Mouse (Mus musculus) granulocyte monocyte progenitor cell, adult 5-6 weeks (primary cell): ENCODE measurements around the gene Parg. TPM values are rescaled to one million over a fixed set of nuclear protein-coding genes. Genes with fewer than 3 reads are reported as not detected.
A peak's percentile ranks its signal among the peaks of the same experiment; 100 is the strongest.
"Not testable (repeated sequence)": the region's sequence is repeated elsewhere in the genome, so short reads cannot be mapped to it uniquely, and the experiment has no call there.

Experiments used
- ATAC-seq: replicated peaks from 2 replicates; pipeline ENCODE4 v1.8.0; 2016; ENCODE audit warnings: mild to moderate bottlenecking, moderate TSS enrichment, inconsistent platforms; ENCODE audit not compliant: poor library complexity, severe bottlenecking
- total RNA-seq, 2 experiments: library from RNA; stranded (forward) in 1 of 2; stranded (reverse) in 1 of 2; fragments of 200-712, 200-1000 nt in 1 of 2; fragments of >200 nt in 1 of 2; fragmentation: Nextera tagmentation in 1 of 2; gene quantifications; 2 replicates each; pipeline ENCODE4 v1.2.3; 2014 to 2017

The Parg gene
- total RNA-seq, 2 experiments from 2014 or later = 27.6 to 145 TPM

DNA sequence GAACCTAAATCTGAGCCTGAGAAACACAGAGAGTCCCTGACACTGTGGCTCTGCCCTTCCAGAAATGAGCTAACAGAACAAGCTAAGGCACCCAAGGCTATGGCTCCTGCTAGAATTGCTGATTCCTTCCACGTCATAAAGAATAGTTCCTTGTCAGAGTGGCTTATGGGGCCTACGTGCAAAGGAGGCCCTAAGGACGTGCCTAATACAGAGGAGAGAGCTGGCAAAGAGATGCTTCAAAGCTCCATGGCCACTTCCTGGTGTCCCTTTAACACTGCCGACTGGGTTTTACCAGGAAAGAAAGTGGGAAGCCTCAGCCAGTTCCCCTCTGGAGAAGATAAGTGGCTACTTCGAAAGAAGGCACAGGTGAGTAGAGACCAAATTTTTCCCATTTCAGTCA, 25.2 kb upstream of the Parg start:
- ATAC-seq = not testable (repeated sequence)

DNA sequence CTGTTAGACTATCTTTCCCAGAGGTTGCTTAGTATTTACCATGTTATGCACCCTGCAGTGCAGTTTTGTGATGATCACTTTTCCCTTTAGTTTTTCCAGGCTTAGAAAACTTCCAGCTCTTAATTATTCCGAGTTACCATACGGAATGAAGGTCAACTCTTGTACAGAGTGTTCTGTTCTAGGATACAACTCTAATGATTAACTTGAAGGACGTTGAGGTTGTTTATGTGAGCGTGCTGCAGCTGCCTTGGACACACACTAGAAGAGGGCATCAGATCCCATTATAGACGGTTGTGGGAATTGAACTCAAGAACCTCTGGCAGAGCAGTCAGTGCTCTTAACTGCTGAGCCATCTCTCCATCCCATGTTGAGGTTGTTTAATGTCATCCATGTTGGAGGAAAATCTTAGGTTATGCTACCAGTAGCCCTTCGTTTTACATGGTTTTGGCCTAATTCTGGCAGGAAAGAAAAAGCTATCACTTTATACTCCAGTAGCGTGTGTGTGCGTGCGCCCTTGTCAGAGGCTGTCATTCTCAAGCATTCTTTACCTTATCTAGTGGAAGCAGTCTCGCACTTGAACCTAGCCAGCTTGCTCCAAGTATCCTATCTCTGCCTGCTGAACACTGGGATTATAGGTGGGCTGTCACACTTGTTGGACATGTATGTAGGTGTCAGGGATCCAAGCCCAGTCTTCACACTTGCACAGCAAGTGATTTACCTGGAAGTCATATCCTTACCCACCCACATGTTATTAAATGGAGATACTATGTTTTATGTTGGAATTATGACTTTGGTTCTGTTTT, 22.2 kb upstream of the Parg start:
- ATAC-seq = no peak

DNA sequence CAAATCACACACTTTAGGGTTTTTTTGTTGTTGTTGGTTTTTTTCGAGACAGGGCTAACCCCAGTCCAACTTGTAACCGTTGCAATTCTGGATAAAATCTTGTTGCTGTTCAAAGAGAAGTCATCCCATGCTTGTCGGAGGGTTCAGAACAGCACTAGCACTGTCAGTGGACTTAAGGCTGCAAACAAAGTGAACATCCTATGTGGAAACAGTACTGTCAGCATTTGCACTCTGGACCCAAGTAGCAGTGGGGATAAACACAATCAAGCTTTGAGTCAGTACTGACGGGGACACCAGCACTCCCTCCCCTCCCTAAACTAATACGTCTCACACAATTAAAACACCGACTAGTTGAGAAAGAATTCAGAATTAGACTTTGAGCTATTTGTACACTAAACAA, 20.9 kb upstream of the Parg start:
- no peak for ATAC-seq

DNA sequence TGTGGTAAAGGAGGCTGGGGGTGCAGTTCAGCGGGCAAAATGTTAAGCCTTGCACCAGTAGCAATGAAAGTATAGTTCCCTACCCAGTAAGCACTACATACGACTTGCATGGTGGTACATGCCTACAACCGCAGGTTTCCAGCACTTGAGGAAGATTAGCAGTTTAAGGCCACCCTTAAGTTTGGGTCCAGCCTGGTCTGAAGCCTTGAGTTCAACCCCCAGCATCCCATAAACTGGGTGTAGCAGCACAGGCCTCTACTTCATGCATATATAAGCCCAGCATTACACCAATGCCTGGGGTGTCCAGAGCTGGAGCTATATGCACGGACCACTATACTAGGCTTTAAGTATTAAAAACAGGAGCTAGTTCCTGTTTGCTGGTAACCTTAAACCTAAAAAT, 17.9 kb upstream of the Parg start:
- no peak for ATAC-seq

DNA sequence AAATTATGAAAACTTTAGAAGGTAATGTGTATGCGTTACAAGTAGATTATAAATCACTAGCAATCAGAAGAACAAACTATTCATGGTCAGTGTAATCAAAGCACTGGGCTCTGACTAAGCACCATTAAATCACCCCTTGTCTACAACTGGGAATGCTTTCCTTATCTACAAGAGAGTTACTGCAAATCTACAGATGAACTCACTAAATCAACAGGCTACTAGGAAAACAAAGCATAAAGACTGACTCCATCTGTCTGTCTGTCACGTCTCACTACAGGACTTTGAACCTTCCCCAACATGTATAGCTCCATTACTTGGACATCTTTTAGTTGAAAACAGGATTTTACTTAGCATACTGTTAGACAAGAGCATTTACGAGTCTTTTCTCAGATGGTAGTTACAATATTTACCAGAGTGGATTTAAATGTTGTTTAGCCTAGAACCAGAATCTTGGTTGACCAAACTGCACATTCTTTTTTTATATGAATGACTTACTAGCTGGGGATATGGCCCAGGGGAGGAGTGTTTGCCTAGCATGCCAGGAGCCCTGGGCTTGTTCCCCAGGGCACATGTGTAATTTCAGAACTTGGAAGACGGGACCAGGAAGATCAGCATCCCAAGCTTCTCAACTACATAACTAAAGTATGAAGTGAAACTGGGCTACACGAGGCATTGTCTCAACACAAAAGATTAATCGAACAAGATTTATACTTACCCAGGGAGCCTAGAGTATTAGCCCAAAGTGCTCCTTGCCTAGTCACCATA, 10.9 kb upstream of the Parg start:
- no peak for ATAC-seq

DNA sequence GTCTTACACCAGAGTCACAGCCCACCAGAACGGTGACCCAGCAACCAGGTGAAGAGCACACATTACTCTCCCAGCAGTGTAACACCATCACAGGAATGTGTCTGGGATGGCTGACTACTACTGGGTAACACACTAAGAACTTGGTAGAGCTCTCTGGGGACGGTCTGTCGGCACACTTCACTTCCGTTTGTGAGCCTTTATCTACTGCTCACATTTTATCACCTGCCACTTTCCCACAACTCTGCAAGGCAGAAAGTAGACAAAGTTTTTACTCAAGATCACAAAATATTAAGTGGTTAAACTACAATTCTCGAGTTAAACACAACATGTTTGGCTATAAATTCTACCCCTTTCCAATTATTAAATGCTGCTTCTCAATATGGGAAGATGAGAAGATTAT, 9.8 kb upstream of the Parg start:
- no peak for ATAC-seq

DNA sequence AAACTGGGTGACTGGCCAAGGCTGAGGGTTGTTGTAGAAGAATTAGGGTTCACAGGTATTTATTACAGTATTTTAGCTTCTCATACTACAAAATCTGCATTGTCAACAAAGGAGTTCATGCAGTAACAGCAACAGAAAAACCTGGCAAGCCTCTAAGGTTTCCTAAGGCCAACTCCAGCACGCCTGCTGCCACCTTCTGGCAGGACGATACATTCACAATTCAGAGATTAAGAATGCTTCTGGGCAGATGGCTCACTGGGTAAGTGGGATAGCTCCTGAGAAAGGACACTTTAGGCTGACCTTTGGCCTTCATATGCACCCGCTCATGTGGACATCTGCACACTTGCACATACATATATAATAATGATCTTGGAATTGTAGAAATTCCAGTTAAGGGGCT, 9.3 kb upstream of the Parg start:
- ATAC-seq = peak; percentile 78

DNA sequence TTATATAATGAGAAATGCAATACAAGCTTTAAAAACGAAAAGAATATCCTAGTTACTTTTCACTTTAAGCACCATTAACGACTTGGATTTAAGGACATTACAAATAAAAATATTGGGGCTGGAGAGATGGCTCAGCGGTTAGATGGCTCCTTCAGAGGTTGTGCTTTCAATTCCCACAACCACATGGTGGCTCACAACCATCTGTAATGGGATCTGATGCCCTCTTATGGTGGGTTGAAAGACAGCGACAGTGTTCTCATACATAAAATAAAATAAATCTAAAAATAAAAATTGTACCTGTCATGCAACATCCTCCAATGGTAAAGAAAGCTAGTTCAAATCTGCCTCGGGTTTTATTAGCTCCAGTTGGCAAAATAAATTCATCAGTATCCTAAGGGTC, 8.2 kb upstream of the Parg start:
- ATAC-seq = not testable (repeated sequence)

DNA sequence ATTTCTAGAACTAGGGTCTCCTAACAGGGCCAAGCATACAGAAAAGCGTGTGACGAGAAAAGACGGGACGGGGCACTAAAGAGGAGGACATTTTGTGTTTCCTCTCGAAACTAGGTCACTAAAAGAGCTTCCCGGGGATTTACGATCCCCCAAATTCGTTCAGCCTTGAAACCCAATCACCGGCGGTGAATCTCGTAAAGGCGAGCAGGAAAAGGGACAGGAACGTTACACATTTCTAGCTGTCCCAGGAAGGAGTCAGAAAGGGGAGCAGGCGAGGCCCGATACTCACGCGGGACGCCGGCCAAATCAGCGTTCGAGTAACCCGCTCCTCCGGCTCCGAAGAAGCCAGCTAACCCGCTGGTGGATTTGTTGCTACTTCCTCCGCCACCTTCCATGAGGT, 395 bp upstream of the Parg start:
- peak; percentile 34 for ATAC-seq

DNA sequence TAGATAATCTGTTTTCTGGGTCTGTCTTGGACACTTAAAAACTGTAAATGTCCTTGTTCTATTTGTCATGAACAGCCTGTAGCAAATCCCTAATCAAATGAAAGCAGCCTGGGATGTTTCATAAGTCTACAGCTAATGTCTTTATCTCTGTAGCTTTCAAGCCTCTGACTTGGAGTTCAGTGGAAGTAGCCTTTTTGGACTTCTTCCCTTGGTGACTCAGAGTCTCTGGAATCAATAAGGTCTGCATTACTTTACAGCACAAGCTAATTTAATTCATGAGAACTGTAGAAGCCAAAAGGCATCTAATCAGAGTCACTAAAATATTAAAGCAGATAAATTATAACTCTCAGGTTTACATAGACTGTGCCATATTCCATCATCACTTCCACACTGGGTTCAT, 24.9 kb downstream of the Parg start:
- ATAC-seq = no peak

DNA sequence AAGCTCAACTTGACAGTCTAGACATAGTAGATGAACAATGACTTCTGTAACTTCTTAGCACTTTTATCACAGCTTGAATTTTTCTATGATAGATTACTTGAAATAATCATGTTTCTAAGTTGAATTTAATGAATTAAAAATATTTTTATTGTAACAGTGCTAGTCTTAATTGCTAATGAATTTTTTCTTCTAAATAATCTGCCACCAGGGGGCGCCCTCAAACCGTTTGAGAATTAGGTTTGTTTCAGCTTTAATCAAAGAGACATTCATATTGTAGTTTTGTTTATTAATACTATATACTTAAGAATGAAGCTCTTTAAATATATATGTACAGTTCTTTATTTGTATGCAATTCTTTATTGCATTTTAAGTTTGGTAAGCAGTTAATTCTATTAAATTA, 27.2 kb downstream of the Parg start:
- ATAC-seq = no peak

DNA sequence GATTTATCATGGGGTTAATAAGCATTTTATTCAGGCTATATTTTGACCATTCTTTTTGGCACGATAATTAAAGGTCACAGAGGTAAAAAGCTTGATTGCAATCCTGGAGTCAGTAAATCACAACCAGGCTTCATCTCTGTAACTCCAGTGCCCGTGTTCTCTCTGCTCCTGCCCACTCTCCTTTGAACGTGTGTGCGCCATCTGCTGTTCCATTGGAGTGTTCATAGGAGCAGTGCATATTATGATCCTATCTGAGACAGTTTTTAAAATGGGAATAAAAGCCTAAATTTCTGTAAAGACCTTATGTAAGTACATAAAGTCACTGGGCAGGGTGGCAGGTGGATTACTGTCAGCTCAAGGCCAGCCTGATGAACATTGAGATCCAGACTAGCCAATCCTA, 40.7 kb downstream of the Parg start:
- ATAC-seq = no peak

DNA sequence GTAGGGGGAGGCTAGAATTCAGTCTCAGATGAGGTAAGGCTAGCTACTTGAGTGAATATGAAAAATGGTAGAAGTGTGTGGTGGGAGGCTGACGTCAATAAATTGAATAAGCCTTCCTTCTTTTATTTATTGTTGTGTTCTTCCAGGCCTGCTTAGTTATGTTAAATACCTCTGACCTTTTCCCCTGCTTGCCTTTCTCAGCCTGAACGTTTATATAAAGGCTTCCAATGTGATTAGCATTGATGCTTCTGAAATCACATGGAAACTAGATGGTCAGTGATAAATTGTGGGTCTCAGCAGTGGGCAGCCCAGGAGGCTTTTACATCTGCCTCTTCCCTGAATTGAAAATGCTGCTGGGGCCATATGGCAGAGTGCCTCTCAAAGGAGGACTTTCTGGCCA, 44.3 kb downstream of the Parg start:
- no peak for ATAC-seq

DNA sequence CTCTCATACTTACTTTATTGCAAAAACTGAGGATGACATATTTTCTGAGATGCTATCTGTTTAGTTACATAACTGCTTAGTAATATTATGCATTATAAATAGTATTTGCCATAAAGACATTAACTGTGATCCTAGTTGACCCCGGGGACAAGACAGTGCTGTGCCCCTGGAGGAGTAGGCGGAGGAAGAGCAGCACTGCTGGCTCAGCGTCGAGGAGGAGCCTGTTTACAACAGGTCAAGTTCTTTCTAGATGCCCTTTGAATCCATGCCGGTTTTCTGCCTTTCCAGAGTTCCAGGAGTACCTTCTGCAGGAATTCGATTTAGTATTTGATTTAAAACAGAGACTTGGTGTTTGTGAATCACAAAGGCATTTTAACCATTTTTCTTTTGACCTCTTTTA, 47.9 kb downstream of the Parg start:
- no peak for ATAC-seq

DNA sequence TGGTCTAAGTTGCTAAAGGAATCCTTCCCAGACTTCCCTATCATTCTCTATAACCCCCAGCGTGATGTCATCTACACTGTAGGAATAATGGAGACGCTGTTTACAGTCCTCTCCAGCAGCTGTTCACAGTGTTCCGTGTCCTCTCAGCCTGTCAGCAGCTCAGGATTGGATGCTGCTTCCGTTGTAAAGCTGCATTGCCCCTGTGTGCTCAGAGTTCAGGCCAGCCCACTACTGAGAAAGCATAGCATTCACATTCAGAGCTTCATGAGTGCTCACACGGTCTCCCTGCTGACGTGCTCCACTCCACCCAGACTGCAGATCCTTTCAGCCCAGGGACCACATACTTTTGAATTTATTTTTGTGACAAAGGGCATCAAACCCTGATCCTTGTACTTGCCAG, 59.1 kb downstream of the Parg start:
- ATAC-seq = no peak

DNA sequence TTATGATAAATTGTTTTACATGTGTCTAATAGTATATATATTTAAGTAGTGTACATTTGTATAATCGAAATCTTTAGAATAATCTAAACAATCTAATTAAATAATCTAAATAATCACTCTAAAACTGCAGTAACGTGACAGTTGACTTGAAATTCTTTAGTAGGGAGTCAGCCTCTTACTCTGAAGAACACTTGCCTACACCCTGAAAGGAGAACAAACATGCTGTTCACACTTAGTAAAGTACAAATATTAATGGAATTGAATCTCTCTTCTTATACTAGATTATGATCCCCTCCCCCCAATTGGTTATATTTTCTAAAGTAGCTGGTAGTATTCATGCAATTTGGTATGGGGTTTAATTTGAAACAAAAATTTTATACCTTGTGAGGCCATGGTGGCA, 60.0 kb downstream of the Parg start:
- no peak for ATAC-seq

DNA sequence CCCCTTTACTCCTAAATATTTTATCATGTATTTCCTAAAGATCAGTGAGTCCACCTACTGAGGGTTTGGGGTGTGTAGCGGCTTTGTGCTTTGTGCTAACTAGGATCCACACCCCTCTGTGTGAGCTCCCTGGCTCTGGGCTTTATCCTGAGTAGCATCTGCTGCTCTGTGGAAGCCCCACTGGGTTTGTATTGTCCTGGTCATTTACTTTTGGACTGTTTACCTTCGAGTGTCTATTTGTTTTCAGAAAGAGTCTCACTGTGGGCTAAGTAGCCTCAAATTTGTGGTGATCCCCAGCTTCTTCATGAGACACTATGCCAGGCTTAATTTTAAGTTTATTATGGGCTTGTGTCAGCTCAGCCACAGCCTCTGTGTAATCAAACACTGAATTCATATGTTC, 67.2 kb downstream of the Parg start:
- no peak for ATAC-seq

DNA sequence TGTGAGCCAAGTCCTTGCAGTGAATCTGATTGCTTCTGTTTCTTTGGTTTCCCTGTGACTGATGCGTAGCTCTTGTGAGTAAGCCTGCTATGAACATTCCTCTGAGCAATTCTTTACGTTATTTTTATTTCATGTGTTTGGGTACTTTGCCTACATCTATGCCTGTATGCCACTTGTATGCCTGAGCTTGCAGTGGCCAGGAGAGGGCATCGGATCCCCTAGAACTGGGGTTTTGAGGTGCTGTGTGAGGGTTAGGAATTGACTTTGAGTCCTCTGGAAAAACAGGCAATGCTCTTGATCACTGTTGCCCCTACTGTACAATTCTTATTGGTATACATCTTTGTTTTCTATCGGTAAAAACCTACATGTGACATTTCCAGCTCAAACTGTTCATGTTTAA, 67.8 kb downstream of the Parg start:
- no peak for ATAC-seq

DNA sequence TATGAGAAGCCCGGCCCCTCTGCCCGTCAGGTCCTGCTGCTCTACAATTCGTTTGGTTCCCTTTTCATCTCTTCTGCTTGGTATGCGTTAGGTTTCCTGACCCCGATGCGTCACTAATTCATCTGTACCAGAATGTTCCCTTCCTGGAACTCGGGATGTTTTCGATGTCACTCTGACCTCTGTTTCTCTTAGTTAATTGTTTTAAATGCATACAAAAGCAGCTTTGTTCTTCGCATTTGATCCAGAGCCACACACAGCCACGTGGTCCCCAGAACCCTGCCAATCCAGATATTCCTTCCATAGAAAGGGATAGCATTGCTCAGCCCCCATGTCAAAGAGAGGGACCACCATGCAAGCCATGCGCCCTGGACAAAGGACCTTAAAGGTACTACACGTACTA, 99.9 kb downstream of the Parg start:
- ATAC-seq = no peak

DNA sequence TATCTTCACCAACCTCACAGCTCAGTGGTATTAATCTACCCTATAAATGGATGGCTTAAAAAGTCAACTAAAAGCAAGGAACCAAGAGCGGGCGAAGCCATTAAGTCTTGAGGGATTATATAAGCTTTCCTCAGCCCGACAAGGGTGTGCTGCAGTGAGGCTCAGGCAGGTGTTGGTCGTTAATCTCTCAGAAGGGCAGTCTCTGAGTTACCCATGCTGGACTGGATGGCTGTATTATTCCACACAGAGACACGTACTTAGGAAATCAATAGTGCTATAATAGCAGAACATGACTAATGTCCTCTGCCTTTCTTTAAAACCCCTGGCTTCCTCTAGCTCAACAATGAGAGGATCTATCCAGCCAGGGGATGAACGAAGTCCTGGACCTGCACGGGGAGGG, 100.7 kb downstream of the Parg start:
- no peak for ATAC-seq

DNA sequence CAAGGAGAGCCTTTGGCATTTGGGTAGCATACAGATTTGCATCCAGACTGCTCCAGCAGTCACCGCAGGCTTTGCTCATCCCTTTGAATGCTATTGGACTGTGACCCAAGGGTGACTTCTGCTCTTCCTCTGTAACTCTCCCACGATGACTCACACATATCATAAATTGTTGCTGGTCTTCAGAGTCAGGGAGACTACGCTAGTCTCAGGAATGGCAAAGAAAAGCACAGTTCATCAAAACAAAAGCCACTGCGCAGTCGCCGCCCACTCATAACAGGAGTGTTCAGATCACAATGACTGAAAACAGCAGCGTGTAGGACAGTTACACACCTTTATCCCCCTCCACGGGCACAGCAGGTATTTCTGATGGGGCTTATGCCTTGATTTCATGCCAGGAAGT, 103.2 kb downstream of the Parg start:
- no peak for ATAC-seq

DNA sequence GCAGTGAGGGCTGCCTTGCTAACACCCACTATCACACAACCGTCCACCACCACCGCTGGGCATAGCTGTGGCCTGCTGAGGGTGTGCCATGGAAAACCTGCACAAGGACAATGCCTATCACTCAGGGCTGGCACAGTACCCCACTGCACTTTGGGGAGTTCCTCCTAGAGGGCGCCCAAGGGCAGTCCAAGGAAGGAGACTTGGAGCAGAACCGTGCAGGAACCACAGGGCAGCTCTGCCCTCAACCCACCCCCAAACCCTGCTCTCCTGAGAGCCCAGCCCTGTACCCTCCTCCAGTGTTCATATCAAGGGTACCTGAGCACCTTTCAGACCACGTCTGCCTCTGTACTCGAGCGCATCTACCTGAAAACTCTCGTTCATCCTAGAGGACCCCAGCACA, 108.1 kb downstream of the Parg start:
- peak; percentile 67 for ATAC-seq
